Mouse (Mus musculus) limb, embryonic 14.5 days (tissue): ENCODE results near the gene Mt4. TPM values are rescaled to one million over a fixed set of nuclear protein-coding genes. Genes with fewer than 3 reads are reported as not detected.

Experiments used
- ATAC-seq: fragments of 200-750 bp; cut with Nextera tagmentation; 2 replicates; pipeline ENCODE4 v1.8.0; 2017; ENCODE audit warnings: low read depth, moderate number of reproducible peaks, moderate TSS enrichment; ENCODE audit not compliant: low FRiP score
- DNase-seq: peaks from one replicate; pipeline ENCODE4 v3.0.0-alpha.2; 2015; ENCODE audit warnings: low spot score
- H3K27ac ChIP-seq: fragments of 300-500 bp; sonication (generic); replicated peaks from 2 replicates; pipeline ENCODE4 v1.5.1; 2014; ENCODE audit warnings: low read depth, mild to moderate bottlenecking, low read length, moderate library complexity, mixed read lengths
- H3K27me3 ChIP-seq: fragments of 300-500 bp; sonication (generic); 2 replicates; pipeline ENCODE4 v1.6.1; 2014; ENCODE audit warnings: low read length, mixed read lengths; ENCODE audit not compliant: control insufficient read depth, insufficient read depth
- H3K36me3 ChIP-seq: fragments of 300-500 bp; sonication (generic); 2 replicates; pipeline ENCODE4 v1.6.1; 2014; ENCODE audit warnings: mild to moderate bottlenecking, low read length, moderate library complexity, mixed read lengths; ENCODE audit not compliant: control insufficient read depth, insufficient read depth
- H3K4me1 ChIP-seq: fragments of 300-500 bp; sonication (generic); 2 replicates; pipeline ENCODE4 v1.6.1; 2014; ENCODE audit warnings: antibody characterized with exemption, low read length, mixed read lengths; ENCODE audit not compliant: control insufficient read depth, insufficient read depth
- H3K4me2 ChIP-seq: fragments of 300-500 bp; sonication (generic); replicated peaks from 2 replicates; pipeline ENCODE4 v1.6.1; 2014; ENCODE audit warnings: low read depth, mild to moderate bottlenecking, low read length, moderate library complexity; ENCODE audit not compliant: severe bottlenecking
- H3K4me3 ChIP-seq: fragments of 300-500 bp; sonication (generic); replicated peaks from 2 replicates; pipeline ENCODE4 v1.5.1; 2014; ENCODE audit warnings: low read length
- H3K9ac ChIP-seq: fragments of 300-500 bp; sonication (generic); 2 replicates; pipeline ENCODE4 v1.6.1; 2014; ENCODE audit warnings: mild to moderate bottlenecking, low read depth, low read length, moderate library complexity; ENCODE audit not compliant: severe bottlenecking
- H3K9me3 ChIP-seq: fragments of 300-500 bp; sonication (generic); 2 replicates; pipeline ENCODE4 v1.6.1; 2016; ENCODE audit warnings: low read length; ENCODE audit not compliant: control insufficient read depth
- POLR2A ChIP-seq: fragments of 200-500 bp; IDR thresholded peaks from 2 replicates; pipeline ENCODE4 v1.8.0; 2012; ENCODE audit warnings: inconsistent platforms, mild to moderate bottlenecking, moderate library complexity, borderline replicate concordance; ENCODE audit not compliant: insufficient read depth, insufficient read length; ENCODE audit errors: extremely low read depth
- WGBS: fragments of 180-500 bp; shearing (Covaris S2); extraction: QIAGEN DNeasy Blood & Tissue Kit; methylation state at CpG from one replicate; pipeline ENCODE4 v1.1.7; 2014; 5-methylcytosine and 5-hydroxymethylcytosine counted together
- polyA plus RNA-seq, 2 experiments: library from polyadenylated mRNA; depleted of rRNA in 1 of 2; stranded (reverse) in 1 of 2; unstranded in 1 of 2; fragments of >200 nt; fragmentation: Nextera tagmentation in 1 of 2; extraction: Ambion mirVana in 1 of 2; gene quantifications; 2 replicates each; pipeline versions ENCODE4 v1.2.1 to v1.2.3; 2012 to 2014

The Mt4 gene
- polyA plus RNA-seq, 2 experiments = not detected

GRCm38 (mm10) chr8:94167244-94167643 is 30.2 kb downstream of the Mt4 start:
- under 1% methylated on average over 6 of the region's 6 CpGs for WGBS
- peak overlapping the region; percentile 32; the same call in 1 of the 2 replicates for H3K4me2 ChIP-seq
- TF ChIP-seq POLR2A = no peak
- peaks cover 10% of the 10 kb centered on the region; the same call in 1 of the 2 replicates for H3K4me1 ChIP-seq
- H3K27ac ChIP-seq = no peak overlapping the region
- H3K4me3 ChIP-seq = no peak overlapping the region
- no peaks in the 10 kb centered on the region for H3K36me3 ChIP-seq
- ATAC-seq = no peak
- H3K9ac ChIP-seq = peak overlapping the region; percentile 36; the same call in 1 of the 2 replicates
- H3K9me3 ChIP-seq = no peaks in the 10 kb centered on the region
- peak; percentile 69 for DNase-seq
- H3K27me3 ChIP-seq = peaks cover 17% of the 10 kb centered on the region

- Histone ChIP-seq H3K4me1 (peaks cover 19% of the 10 kb centered on the region), H3K4me2 (no peak overlapping the region), H3K27ac (no peak overlapping the region), H3K36me3 (no peaks in the 10 kb centered on the region), H3K9ac (no peak overlapping the region), H3K4me3 (no peak overlapping the region), H3K9me3 (no peaks in the 10 kb centered on the region), H3K27me3 (peaks cover 40% of the 10 kb centered on the region)
- TF ChIP-seq POLR2A = no peak
- DNase-seq = no peak
- ATAC-seq = no peak
- WGBS = 72% methylated on average over 5 of the region's 5 CpGs
Observed at GRCm38 (mm10) chr8:94169547-94169946, 32.5 kb downstream of the Mt4 start.

- WGBS = 37% methylated on average over 10 of the region's 10 CpGs
- Histone ChIP-seq H3K9ac (no peak overlapping the region), H3K27me3 (peaks cover 57% of the 10 kb centered on the region), H3K4me1 (peaks cover 19% of the 10 kb centered on the region), H3K27ac (no peak overlapping the region), H3K36me3 (no peaks in the 10 kb centered on the region), H3K4me3 (0 out of 2 replicates have a peak overlapping the region, but pooled peaks have one; percentile 46), H3K4me2 (peak overlapping the region; percentile 87; the same call in 1 of the 2 replicates), H3K9me3 (no peaks in the 10 kb centered on the region)
- DNase-seq (no peak), ATAC-seq (no peak)
- TF ChIP-seq POLR2A = no peak
Observed at GRCm38 (mm10) chr8:94171321-94171755, 34.3 kb downstream of the Mt4 start.

DNA sequence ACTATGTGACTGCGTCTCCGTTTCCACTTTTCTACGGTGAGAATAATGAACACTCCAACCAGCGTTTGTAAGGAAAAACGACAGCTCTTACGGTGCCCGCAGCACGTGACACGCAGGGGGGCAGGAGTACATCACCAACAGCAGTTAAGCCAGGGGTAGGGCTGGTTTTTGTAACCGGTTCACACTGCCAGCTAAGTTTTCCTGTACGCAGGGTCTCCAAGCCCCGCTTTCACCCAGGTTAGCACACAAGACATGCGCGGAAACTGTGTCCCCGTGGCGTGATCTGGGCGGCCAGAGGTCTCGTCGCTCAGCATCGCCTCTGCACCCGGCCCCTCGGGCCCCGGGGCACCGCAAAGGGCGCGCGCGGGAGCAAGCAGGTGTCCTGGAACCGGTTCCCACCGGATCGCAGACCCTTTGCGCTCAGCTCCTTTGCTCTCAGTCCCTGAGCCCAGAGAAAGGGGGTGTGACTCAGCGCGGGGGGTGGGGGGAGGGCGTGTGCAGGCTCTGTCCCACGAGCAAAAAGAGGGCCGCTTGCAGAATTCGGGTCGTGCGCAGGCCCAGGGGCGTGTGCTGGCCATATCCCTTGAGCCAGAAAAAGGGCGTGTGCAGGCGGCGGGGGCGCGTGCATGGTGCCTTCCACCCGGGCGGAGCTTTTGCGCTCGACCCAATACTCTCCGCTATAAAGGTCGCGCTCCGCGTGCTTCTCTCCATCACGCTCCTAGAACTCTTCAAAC is 35.2 kb downstream of the Mt4 start, which contains the start of gene Mt2:
Gene Mt2, plus strand, starts transcription at position 590 of the 734 bp plus-strand sequence.
- Histone ChIP-seq H3K9me3 (no peaks in the 10 kb centered on the region), H3K27me3 (peaks cover 66% of the 10 kb centered on the region), H3K4me3 (peak within 1 kb of the TSS; percentile 46), H3K9ac (peak within 1 kb of the TSS; percentile 40), H3K27ac (no peak within 1 kb of the TSS), H3K4me2 (peak within 1 kb of the TSS; percentile 87), H3K4me1 (peaks cover 19% of the 10 kb centered on the region), H3K36me3 (no peaks in the 10 kb centered on the region)
- DNase-seq (no peak), ATAC-seq (peak; percentile 63; the same call in 1 of the 2 replicates)
- WGBS = 1% methylated on average over 45 of the region's 56 CpGs
- no peak for TF ChIP-seq POLR2A

- Histone ChIP-seq H3K9ac (peak overlapping the region; percentile 40; the same call in 1 of the 2 replicates), H3K36me3 (no peaks in the 10 kb centered on the region), H3K4me1 (peaks cover 19% of the 10 kb centered on the region), H3K4me2 (peak overlapping the region; percentile 87), H3K4me3 (peak overlapping the region; percentile 46), H3K27ac (no peak overlapping the region), H3K27me3 (peaks cover 74% of the 10 kb centered on the region), H3K9me3 (no peaks in the 10 kb centered on the region)
- ATAC-seq (no peak), DNase-seq (no peak)
- WGBS = 3% methylated on average over 39 of the region's 39 CpGs
- no peak for TF ChIP-seq POLR2A
Observed at GRCm38 (mm10) chr8:94172809-94173732, 36.1 kb downstream of the Mt4 start.
